Comparison of ENCODE assay signal across 9 mouse cellular contexts in the genomic region with DNA sequence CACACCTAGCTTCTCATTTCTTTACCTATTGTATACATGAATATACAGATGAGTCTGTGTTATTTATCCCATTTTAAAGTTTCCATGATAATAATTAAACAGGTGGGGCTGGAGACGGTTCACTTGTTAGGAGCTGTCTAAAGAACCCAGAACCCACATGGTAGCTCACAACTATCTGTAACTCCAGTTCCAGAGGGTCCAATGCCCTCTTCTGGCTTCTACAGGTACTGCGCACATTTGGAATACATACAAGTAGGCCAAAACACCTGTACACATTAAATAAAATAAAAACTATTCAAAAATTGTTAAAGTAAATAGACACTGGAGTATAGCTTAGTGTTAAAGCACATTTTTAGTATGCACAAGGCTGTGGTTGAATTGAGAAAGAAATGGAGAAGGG. TPM values are rescaled to one million over a fixed set of nuclear protein-coding genes. Genes with fewer than 3 reads are reported as not detected.
A peak's percentile ranks its signal among the peaks of the same experiment; 100 is the strongest.
DNase-seq lines count a peak whose midpoint lies in the region; ATAC-seq and TF ChIP-seq lines count a peak whose summit lies in the region.
"Had no signal": no experiment of that assay in that cellular context is flagged by ENCODE, and none has a peak within 500 bp of the region (broad histone marks: within the 10 kb centered on the region; RNA-seq: fewer than 3 reads in every experiment).

No protein-coding gene starts in this region.

- DNase-seq in hindbrain, embryonic 11.5 days (ENCODE audit: low spot score) = peak; percentile 59
- DNase-seq in 3T3-L1 (ENCODE audit: low read depth, low spot score) = peak; percentile 66
- DNase-seq in forelimb bud, embryonic 11.5 days (ENCODE audit: low read depth, low spot score) = peak; percentile 43
- peak; percentile 68 to 86 for DNase-seq in spleen, postnatal 4 days (ENCODE audit: low spot score in 2 of 2)
- no peak for DNase-seq in urinary bladder, adult 18-20 months (ENCODE audit: low spot score in 2 of 2)
- no peak for DNase-seq in ovary, postnatal 36 days (ENCODE audit: low spot score)

- no peak overlapping the region for H3K27ac ChIP-seq in hindbrain, embryonic 11.5 days (ENCODE audit: low read depth, low read length)
- H3K27ac ChIP-seq in hindbrain, embryonic 16.5 days (ENCODE audit: low read depth, low read length) = no peak overlapping the region
- H3K27ac ChIP-seq in ES-Bruce4 (ENCODE audit: insufficient read depth, low read length) = no peak overlapping the region
- H3K27ac ChIP-seq: embryonic facial prominence, embryonic 15.5 days had no signal

- H3K9ac ChIP-seq in hindbrain, embryonic 11.5 days (ENCODE audit: low read depth, low read length) = no peak overlapping the region
- no peak overlapping the region for H3K9ac ChIP-seq in hindbrain, embryonic 16.5 days (ENCODE audit: low read depth, low read length)
- no peak overlapping the region for H3K9ac ChIP-seq in ES-Bruce4 (ENCODE audit: low read depth, poor library complexity, severe bottlenecking)
- H3K9ac ChIP-seq: embryonic facial prominence, embryonic 15.5 days had no signal

- WGBS in hindbrain, embryonic 11.5 days = 83% methylated on average over 2 of the region's 2 CpGs
- 66% methylated on average over 2 of the region's 2 CpGs for WGBS in hindbrain, embryonic 16.5 days

- no peaks in the 10 kb centered on the region for H3K4me1 ChIP-seq in hindbrain, embryonic 11.5 days (replicated peaks; ENCODE audit: control insufficient read depth, insufficient read depth, low read length)
- no peaks in the 10 kb centered on the region for H3K4me1 ChIP-seq in hindbrain, embryonic 16.5 days (ENCODE audit: control insufficient read depth, insufficient read depth, low read depth, low read length)
- no peaks in the 10 kb centered on the region for H3K4me1 ChIP-seq in ES-Bruce4 (ENCODE audit: control insufficient read depth, insufficient read depth, low read length)
- H3K4me1 ChIP-seq: embryonic facial prominence, embryonic 15.5 days had no signal

- H3K27me3 ChIP-seq in hindbrain, embryonic 11.5 days (ENCODE audit: control insufficient read depth, insufficient read depth, low read length) = no peaks in the 10 kb centered on the region
- no peaks in the 10 kb centered on the region for H3K27me3 ChIP-seq in hindbrain, embryonic 16.5 days (replicated peaks; ENCODE audit: control insufficient read depth, insufficient read depth, low read length)
- no peaks in the 10 kb centered on the region for H3K27me3 ChIP-seq in ES-Bruce4 (ENCODE audit: control insufficient read depth, insufficient read depth, low read length, poor library complexity, severe bottlenecking)
- H3K27me3 ChIP-seq: embryonic facial prominence, embryonic 15.5 days had no signal

- TF ChIP-seq EP300 in ES-Bruce4 (IDR thresholded peaks at IDR 0.05; ENCODE audit: insufficient read depth, low read depth, low read length) = no peak

- H3K9me3 ChIP-seq in hindbrain, embryonic 11.5 days (ENCODE audit: control insufficient read depth, low read length) = no peaks in the 10 kb centered on the region
- no peaks in the 10 kb centered on the region for H3K9me3 ChIP-seq in hindbrain, embryonic 16.5 days (ENCODE audit: control insufficient read depth, low read length)
- no peaks in the 10 kb centered on the region for H3K9me3 ChIP-seq in ES-Bruce4 (replicated peaks; ENCODE audit: control insufficient read depth, insufficient read depth, low read length, poor library complexity, severe bottlenecking)
- H3K9me3 ChIP-seq: embryonic facial prominence, embryonic 15.5 days had no signal

- H3K4me3 ChIP-seq in hindbrain, embryonic 11.5 days (ENCODE audit: low read depth, low read length) = no peak overlapping the region
- H3K4me3 ChIP-seq in hindbrain, embryonic 16.5 days (ENCODE audit: low read length) = no peak overlapping the region
- H3K4me3 ChIP-seq in ES-Bruce4 (ENCODE audit: low read depth, low read length) = no peak overlapping the region
- H3K4me3 ChIP-seq: embryonic facial prominence, embryonic 15.5 days had no signal

- ATAC-seq in hindbrain, embryonic 11.5 days (ENCODE audit: low FRiP score) = no peak
- no peak for ATAC-seq in hindbrain, embryonic 16.5 days

- no peak overlapping the region for H3K4me2 ChIP-seq in hindbrain, embryonic 11.5 days (replicated peaks; ENCODE audit: low read depth, low read length)
- H3K4me2 ChIP-seq in hindbrain, embryonic 16.5 days (ENCODE audit: low read length) = no peak overlapping the region
- H3K4me2 ChIP-seq: embryonic facial prominence, embryonic 15.5 days had no signal

- no peaks in the 10 kb centered on the region for H3K36me3 ChIP-seq in hindbrain, embryonic 11.5 days (ENCODE audit: control insufficient read depth, insufficient read depth, low read length)
- peaks cover 11% of the 10 kb centered on the region for H3K36me3 ChIP-seq in hindbrain, embryonic 16.5 days (ENCODE audit: control insufficient read depth, insufficient read depth, low read length)
- peaks cover 8% of the 10 kb centered on the region; the same call in 1 of the 2 replicates for H3K36me3 ChIP-seq in ES-Bruce4 (ENCODE audit: control insufficient read depth, insufficient read depth, low read length, poor library complexity, severe bottlenecking)

- no peak for TF ChIP-seq POLR2A in ES-Bruce4 (IDR thresholded peaks at IDR 0.05; ENCODE audit: insufficient read depth, low read length)

- TF ChIP-seq CTCF in ES-Bruce4 (IDR thresholded peaks at IDR 0.05; ENCODE audit: low read depth, low read length) = peak; percentile 12

RNA-seq across cellular contexts. Expression of gene Tmem50b, which starts 15.3 kb away (rescaled TPM):
- polyA plus RNA-seq in hindbrain, embryonic 11.5 days (2014; fragmentation: Nextera tagmentation; extraction: Ambion mirVana) = 54.7 and 55.9 TPM in 2 replicates
- polyA plus RNA-seq in hindbrain, embryonic 16.5 days (2015; fragmentation: Nextera tagmentation; extraction: Ambion mirVana) = 114 and 131 TPM in 2 replicates
- 27.2 and 30.9 TPM in 2 replicates for polyA plus RNA-seq in ES-Bruce4 (2011; ENCODE audit: insufficient read depth, insufficient read length, low read depth, missing spikeins)

RNA-seq across cellular contexts. Expression of gene Ifngr2, which starts 35.4 kb away (rescaled TPM):
- 35.1 and 36.8 TPM in 2 replicates for polyA plus RNA-seq in hindbrain, embryonic 11.5 days (2014; fragmentation: Nextera tagmentation; extraction: Ambion mirVana)
- polyA plus RNA-seq in hindbrain, embryonic 16.5 days (2015; fragmentation: Nextera tagmentation; extraction: Ambion mirVana) = 118 and 127 TPM in 2 replicates
- polyA plus RNA-seq in ES-Bruce4 (2011; ENCODE audit: insufficient read depth, insufficient read length, low read depth, missing spikeins) = 5.0 and 8.9 TPM in 2 replicates

RNA-seq across cellular contexts. Expression of gene Dnajc28, which starts 36.5 kb away (rescaled TPM):
- 5.6 and 6.1 TPM in 2 replicates for polyA plus RNA-seq in hindbrain, embryonic 11.5 days (2014; fragmentation: Nextera tagmentation; extraction: Ambion mirVana)
- polyA plus RNA-seq in hindbrain, embryonic 16.5 days (2015; fragmentation: Nextera tagmentation; extraction: Ambion mirVana) = 5.8 and 6.5 TPM in 2 replicates
- polyA plus RNA-seq in ES-Bruce4 (2011; ENCODE audit: insufficient read depth, insufficient read length, low read depth, missing spikeins) = 2.5 and 4.9 TPM in 2 replicates

Comparison
In these comparisons a context has a peak if more than half of its experiments do, and no peak if none do; other contexts are left out.
1. DNase-seq: peak in hindbrain, embryonic 11.5 days (single experiment), 3T3-L1 (single experiment), forelimb bud, embryonic 11.5 days (single experiment) and spleen, postnatal 4 days (2 of 2); none in urinary bladder, adult 18-20 months (0 of 2) and ovary, postnatal 36 days (single experiment).